Mouse (Mus musculus): Measurements from ENCODE around the gene Limch1.

- TF ChIP-seq CTCF (IDR thresholded peaks at IDR 0.05; ENCODE audit: low read depth, low read length) (no peak), POLR2A (IDR thresholded peaks at IDR 0.05; ENCODE audit: insufficient read depth, low read length) (no peak)
These were observed 153.3 kb downstream of the Limch1 start for GRCm38 (mm10) chr5:66898811-66899430.
